Mouse (Mus musculus) lung, adult 2 months (tissue): ENCODE data around the gene Cars2.

Source experiments
- CTCF ChIP-seq: fragments of 200-500 bp; IDR thresholded peaks from 2 replicates; pipeline ENCODE4 v1.5.1; 2011; ENCODE audit warnings: mild to moderate bottlenecking, low read length, control low read depth; ENCODE audit not compliant: insufficient read depth
- POLR2A ChIP-seq: fragments of 200-500 bp; IDR thresholded peaks from 2 replicates; pipeline ENCODE4 v1.6.1; 2011; ENCODE audit warnings: low read depth, mild to moderate bottlenecking, control low read depth, low read length, borderline replicate concordance; ENCODE audit errors: extremely low read depth

DNA sequence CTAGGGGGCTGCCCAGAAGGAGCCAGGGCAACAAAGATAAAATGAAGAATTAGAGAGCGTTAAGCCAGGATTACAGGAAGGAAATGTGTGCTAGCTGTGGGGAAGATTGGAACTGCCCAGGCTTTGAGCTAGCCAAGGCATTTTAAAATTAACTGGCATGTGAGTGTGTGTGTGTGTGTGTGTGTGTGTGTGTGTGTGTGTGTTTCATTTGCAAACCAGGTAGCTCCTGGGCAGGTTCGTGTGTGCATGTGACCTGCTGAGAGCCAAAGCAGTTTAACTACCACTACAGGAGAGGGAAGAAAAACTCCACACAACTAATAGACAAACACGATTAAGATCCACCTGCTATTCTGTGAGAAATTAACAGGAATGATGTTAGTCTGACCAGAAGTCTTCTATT, 27.3 kb downstream of the Cars2 start:
- no peak for TF ChIP-seq POLR2A
- TF ChIP-seq CTCF = no peak
